Mouse (Mus musculus): ENCODE data around the gene Adamts20. TPM values are rescaled to one million over a fixed set of nuclear protein-coding genes. Genes with fewer than 3 reads are reported as not detected.
"Not testable (repeated sequence)": the region's sequence is repeated elsewhere in the genome, so short reads cannot be mapped to it uniquely, and the experiment has no call there.

Gene Adamts20
- polyA plus RNA-seq (2016; fragmentation: Nextera tagmentation; extraction: Ambion mirVana): 2.9 and 3.1 TPM in 2 replicates

DNA sequence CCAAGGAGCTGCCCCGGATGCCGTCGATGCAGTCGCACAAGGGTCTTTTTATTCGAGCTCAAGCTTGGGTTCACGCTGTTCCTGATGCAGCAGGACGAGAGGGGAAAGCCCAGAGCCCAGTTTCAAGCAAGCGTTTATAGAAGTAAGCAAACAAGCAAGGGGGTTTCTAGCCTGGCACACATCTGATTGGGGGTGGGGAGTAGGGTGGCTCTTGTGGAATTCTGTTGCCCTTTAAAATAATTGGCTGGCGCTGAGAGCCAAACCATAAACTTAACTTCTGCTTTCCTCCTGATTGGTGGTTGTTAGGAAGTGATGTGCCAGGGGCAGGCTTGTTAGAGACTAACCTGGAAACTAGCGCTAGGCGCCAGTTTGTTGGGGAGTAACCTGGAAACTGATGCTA lies at the start of gene Adamts20:
Gene Adamts20 (minus strand): TSS at position 101 of the 400 bp plus-strand sequence.
- no peak for DNase-seq (ENCODE audit: low spot score)
- Histone ChIP-seq H3K27me3 (replicated peaks; ENCODE audit: low read depth, poor library complexity, severe bottlenecking) (no peaks in the 10 kb centered on the region), H3K36me3 (replicated peaks) (no peaks in the 10 kb centered on the region), H3K4me1 (peaks cover 12% of the 10 kb centered on the region), H3K4me3 (no peak within 1 kb of the TSS), H3K9me3 (no peaks in the 10 kb centered on the region), H3K27ac (replicated peaks) (no peak within 1 kb of the TSS)
- WGBS: 88% methylated on average over 11 of the region's 11 CpGs

DNA sequence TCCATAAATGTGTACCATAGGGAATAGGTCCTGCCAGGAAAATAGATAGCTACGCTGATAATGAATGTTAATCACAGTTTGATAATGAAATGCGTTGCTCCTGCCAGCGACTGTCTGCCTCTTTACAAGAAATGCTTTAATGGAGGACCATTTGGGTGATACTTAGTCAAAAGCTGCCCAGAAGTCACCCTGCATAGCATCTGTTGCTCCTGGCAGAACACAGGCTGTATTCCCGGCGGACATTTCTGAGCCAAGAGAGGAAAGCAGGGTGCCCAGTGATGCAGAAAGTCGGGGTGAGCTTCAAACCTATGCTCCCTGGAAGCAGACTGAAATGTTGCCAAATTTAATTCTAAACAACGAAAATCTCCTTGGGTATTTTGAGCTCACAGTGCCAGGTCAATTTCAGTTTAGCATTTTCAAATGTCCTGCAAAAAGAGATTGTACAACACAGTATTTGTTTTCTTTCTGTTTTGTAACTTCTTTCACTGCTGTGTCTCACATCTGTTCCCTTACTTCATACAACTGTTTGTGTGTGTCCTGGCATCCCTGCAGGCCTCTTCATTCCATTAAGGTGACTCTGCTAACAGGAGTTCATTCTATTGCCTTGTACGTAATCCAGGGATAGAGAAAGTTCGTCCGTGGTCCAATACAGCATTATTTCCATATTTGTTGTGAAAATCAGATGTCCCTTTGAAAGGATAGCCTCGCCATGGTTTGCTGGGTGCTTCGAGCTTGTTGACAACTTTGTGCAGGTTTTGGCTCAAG lies 38.4 kb upstream of the Adamts20 start:
- DNase-seq (ENCODE audit: low spot score): no peak
- H3K36me3 ChIP-seq (replicated peaks): no peaks in the 10 kb centered on the region
- WGBS: 86% methylated on average over 12 of the region's 12 CpGs
- no peaks in the 10 kb centered on the region for H3K4me1 ChIP-seq
- no peaks in the 10 kb centered on the region for H3K9me3 ChIP-seq
- no peaks in the 10 kb centered on the region for H3K27me3 ChIP-seq (replicated peaks; ENCODE audit: low read depth, poor library complexity, severe bottlenecking)
- H3K4me3 ChIP-seq: no peak overlapping the region
- H3K27ac ChIP-seq (replicated peaks): no peak overlapping the region

DNA sequence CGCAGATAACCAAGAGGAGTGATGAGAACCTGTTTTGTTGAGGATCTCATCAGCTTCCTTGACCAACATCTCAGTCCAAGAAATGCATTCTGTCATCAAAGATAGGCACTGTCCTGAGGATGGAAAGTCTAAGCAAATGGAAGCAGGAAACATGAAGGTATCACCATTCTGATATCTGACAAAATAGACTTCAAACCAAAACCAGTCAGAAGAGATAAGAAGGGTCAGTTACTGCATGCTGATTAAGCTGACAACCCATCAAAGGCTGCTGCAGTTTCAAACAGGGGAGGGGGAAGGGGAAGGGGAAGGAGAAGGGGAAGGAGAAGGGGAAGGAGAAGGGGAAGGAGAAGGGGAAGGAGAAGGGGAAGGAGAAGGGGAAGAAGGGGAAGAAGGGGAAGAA lies 34.0 kb upstream of the Adamts20 start:
- H3K36me3 ChIP-seq (replicated peaks): no peaks in the 10 kb centered on the region
- WGBS: 83% methylated on average over 1 of the region's 1 CpGs

DNA sequence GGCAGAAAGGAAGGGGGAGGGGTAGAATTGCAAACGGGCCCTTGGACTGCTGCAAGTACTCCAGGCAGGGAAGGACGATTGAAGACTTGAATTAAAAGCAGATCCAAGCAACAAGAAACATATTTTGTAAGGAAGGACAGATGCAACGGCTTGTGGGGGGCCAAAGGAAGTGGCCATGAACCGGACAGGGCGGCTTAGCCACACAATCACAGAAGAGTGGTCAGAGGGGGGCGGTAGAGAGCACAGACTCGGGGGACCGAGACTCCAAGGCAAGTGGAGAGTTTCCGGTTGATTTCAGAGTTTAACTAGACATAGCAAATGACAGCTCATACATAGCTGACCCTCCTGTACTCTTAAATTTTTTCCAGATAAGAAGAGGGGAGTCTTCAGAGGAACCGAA lies 30.7 kb upstream of the Adamts20 start:
- H3K27me3 ChIP-seq (replicated peaks; ENCODE audit: low read depth, poor library complexity, severe bottlenecking): no peaks in the 10 kb centered on the region
- H3K4me3 ChIP-seq: no peak overlapping the region
- no peak overlapping the region for H3K27ac ChIP-seq (replicated peaks)
- no peaks in the 10 kb centered on the region for H3K9me3 ChIP-seq
- no peaks in the 10 kb centered on the region for H3K4me1 ChIP-seq
- WGBS: 65% methylated on average over 10 of the region's 10 CpGs
- no peaks in the 10 kb centered on the region for H3K36me3 ChIP-seq (replicated peaks)
- peak; percentile 47 for DNase-seq (ENCODE audit: low spot score)

More for the DNA sequence above, 34.0 kb upstream of the Adamts20 start:
- Histone ChIP-seq H3K27me3 (replicated peaks; ENCODE audit: low read depth, poor library complexity, severe bottlenecking) (no peaks in the 10 kb centered on the region), H3K9me3 (no peaks in the 10 kb centered on the region), H3K4me3 (no peak overlapping the region), H3K4me1 (no peaks in the 10 kb centered on the region), H3K27ac (replicated peaks) (no peak overlapping the region)
- no peak for DNase-seq (ENCODE audit: low spot score)

DNA sequence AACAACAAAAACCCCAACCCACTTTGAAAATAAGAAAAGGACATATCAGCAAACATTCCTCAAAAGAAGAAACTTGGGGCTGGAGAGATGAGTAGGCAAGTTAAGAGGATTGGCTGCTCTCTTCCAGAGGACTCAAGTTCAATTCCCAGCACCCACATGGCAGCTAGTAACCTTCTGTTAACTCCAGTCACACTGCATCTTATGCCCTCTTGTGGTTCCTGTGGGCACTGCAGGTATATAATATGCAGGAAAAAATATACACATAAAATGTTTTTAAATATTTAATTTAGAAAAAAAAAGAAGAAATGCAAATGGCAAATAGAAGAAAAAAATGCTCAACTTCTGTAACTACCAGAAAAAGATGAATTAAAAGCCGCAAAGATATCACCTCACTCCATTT lies 29.2 kb upstream of the Adamts20 start:
- H3K36me3 ChIP-seq (replicated peaks): no peaks in the 10 kb centered on the region
- no peaks in the 10 kb centered on the region for H3K9me3 ChIP-seq
- no peak for DNase-seq (ENCODE audit: low spot score)
- WGBS: 97% methylated on average over 1 of the region's 1 CpGs
- no peak overlapping the region for H3K27ac ChIP-seq (replicated peaks)
- no peaks in the 10 kb centered on the region for H3K27me3 ChIP-seq (replicated peaks; ENCODE audit: low read depth, poor library complexity, severe bottlenecking)
- H3K4me3 ChIP-seq: no peak overlapping the region
- H3K4me1 ChIP-seq: no peaks in the 10 kb centered on the region

DNA sequence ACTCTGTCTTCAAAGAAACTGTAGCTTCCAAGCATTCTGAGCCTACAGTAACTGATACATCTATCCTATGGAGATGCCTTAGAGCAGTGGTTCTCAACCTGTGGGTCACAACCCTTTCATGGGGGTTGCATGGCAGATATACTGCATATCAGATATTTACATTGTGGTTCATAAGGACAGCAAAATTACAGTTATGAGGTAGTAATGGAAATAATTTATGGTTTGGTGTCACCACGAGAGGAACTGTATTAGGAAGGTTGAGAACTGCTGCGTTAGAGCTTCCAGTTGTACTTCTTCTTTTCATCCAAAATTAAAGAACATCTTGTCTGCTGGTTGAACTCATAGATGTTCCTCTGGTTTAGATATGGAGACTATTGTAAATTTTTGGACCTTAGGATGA lies 24.2 kb upstream of the Adamts20 start:
- no peak overlapping the region for H3K27ac ChIP-seq (replicated peaks)
- no peaks in the 10 kb centered on the region for H3K4me1 ChIP-seq
- WGBS: 92% methylated on average over 2 of the region's 2 CpGs
- no peaks in the 10 kb centered on the region for H3K27me3 ChIP-seq (replicated peaks; ENCODE audit: low read depth, poor library complexity, severe bottlenecking)
- no peaks in the 10 kb centered on the region for H3K36me3 ChIP-seq (replicated peaks)
- no peaks in the 10 kb centered on the region for H3K9me3 ChIP-seq
- no peak overlapping the region for H3K4me3 ChIP-seq
- DNase-seq (ENCODE audit: low spot score): no peak

DNA sequence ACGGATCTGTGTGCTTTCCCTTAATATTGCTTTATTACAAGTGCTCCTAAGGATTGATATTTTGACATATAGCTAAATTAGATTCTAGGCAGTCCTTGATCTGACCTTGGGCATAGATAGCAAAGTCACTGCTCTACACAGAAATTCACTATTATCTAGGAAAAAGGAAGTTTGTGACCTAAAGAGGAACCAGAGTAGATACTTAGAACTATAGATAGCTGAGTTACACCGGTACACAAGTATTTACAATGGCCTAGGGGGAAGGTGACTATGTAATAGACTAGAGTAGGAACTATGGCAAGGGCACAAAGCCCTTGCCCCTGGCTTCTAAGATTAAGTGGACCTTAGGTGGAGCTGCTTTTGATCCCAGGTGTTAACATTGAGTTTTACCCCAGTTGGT lies 22.8 kb upstream of the Adamts20 start:
- not testable (repeated sequence) for H3K36me3 ChIP-seq (replicated peaks); H3K9me3 ChIP-seq; H3K27ac ChIP-seq (replicated peaks); H3K4me3 ChIP-seq; H3K4me1 ChIP-seq; H3K27me3 ChIP-seq (replicated peaks; ENCODE audit: low read depth, poor library complexity, severe bottlenecking); DNase-seq (ENCODE audit: low spot score)
- 90% methylated on average over 2 of the region's 2 CpGs for WGBS

DNA sequence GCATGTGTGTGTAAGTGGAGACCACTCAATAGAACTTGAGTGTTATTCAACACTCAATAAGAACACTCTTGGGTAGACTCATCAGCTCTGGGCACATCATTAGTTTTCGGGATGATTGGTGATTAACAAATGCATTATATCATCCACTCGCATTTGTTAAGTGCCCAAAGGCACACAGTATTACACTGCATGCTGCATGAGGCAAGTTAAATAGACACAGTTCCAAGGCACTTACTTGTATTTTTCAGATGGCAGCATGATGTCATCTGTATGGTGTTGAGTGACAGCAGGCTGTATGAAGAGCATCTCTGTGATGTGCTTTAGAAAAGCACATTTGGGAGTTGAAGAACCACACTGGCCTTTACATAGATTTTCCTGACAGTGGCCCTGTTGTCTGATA lies 17.3 kb upstream of the Adamts20 start:
- no peaks in the 10 kb centered on the region for H3K27me3 ChIP-seq (replicated peaks; ENCODE audit: low read depth, poor library complexity, severe bottlenecking)

DNA sequence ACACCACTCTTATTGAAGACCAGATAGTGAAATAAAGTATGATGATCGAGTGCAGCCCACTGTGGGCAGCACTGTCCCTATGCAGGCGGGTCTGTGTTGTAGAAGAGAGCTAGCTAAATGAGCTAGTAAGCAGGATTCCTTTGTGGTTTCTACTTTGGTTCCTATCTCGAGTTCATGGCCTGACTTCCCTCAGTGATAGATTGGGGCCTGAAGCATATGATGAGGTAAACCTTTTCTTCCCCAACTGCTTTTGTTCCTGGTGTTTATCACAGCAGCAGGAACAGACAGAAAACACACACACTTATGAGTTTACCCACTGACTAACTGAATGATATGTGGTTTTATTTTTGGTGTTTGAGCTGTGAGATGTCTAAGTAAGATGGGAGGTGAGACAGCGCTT lies 15.6 kb upstream of the Adamts20 start:
- no peak for DNase-seq (ENCODE audit: low spot score)
- Histone ChIP-seq H3K9me3 (0 out of 2 replicates have a peak, but pooled peaks cover 3% of the 10 kb centered on the region), H3K27me3 (replicated peaks; ENCODE audit: low read depth, poor library complexity, severe bottlenecking) (no peaks in the 10 kb centered on the region), H3K36me3 (replicated peaks) (no peaks in the 10 kb centered on the region), H3K27ac (replicated peaks) (no peak overlapping the region), H3K4me1 (peaks cover 29% of the 10 kb centered on the region), H3K4me3 (no peak overlapping the region)
- 92% methylated on average over 4 of the region's 4 CpGs for WGBS

More for the DNA sequence above, 17.3 kb upstream of the Adamts20 start:
- 0 out of 2 replicates have a peak, but pooled peaks cover 3% of the 10 kb centered on the region for H3K9me3 ChIP-seq
- H3K27ac ChIP-seq (replicated peaks): no peak overlapping the region
- WGBS: 87% methylated on average over 2 of the region's 2 CpGs
- no peaks in the 10 kb centered on the region for H3K36me3 ChIP-seq (replicated peaks)
- H3K4me3 ChIP-seq: no peak overlapping the region
- peaks cover 23% of the 10 kb centered on the region for H3K4me1 ChIP-seq
- no peak for DNase-seq (ENCODE audit: low spot score)

DNA sequence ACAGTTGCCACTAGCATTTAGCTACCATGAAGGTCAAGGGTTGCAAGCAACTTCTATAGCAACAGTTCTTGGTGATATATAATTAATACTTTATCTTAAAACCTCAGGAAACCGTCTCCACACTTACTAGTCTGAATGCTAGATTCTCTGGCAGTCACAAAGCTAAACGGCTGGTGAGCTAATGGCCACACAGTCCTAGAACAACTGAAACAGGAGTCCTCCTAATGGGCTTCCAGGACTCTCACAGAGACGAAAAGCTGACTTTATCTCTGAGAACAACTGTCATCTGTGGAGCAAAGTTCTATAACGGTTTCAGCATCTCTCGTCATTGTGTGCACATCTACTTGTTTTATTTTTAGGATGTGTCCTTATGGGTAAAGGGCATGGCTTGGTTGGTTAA lies 15.0 kb upstream of the Adamts20 start:
- no peaks in the 10 kb centered on the region for H3K36me3 ChIP-seq (replicated peaks)
- H3K27ac ChIP-seq (replicated peaks): no peak overlapping the region
- H3K4me3 ChIP-seq: no peak overlapping the region
- H3K9me3 ChIP-seq: 0 out of 2 replicates have a peak, but pooled peaks cover 3% of the 10 kb centered on the region
- WGBS: 87% methylated on average over 5 of the region's 5 CpGs
- no peak for DNase-seq (ENCODE audit: low spot score)
- H3K27me3 ChIP-seq (replicated peaks; ENCODE audit: low read depth, poor library complexity, severe bottlenecking): no peaks in the 10 kb centered on the region
- peaks cover 29% of the 10 kb centered on the region for H3K4me1 ChIP-seq

DNA sequence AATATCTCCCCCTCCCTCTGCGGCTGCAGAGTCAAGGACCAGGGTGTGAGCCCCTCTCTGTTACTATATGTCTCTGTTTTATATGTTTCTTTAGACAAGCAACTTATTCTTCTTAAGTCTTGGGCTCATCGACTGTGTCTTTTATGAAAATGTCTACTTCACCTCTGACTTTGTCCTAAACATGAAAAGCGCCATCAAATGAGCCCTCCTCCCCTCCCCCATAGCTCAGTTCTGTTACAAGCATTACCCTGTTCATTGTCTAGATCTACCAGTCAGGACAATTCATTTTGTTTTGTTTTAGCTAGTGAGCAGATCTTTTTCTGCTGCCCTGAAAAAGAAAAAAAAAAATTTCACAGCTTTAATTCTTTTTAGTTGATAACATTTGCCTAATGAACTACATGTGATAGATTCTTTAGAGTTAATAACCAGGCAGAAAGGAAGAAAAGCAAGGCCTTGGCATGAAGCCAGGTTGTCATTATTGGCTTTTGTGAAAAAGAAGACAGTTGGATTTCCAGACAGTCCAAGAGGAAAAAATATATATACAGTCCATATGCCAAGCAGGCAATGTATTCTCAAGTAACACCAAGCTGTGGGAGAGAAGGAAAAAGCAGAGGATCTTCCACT lies 14.4 kb upstream of the Adamts20 start:
- no peaks in the 10 kb centered on the region for H3K36me3 ChIP-seq (replicated peaks)
- H3K9me3 ChIP-seq: 0 out of 2 replicates have a peak, but pooled peaks cover 3% of the 10 kb centered on the region
- H3K4me1 ChIP-seq: peaks cover 29% of the 10 kb centered on the region
- H3K27ac ChIP-seq (replicated peaks): no peak overlapping the region
- H3K27me3 ChIP-seq (replicated peaks; ENCODE audit: low read depth, poor library complexity, severe bottlenecking): no peaks in the 10 kb centered on the region
- no peak for DNase-seq (ENCODE audit: low spot score)
- WGBS: 66% methylated on average over 3 of the region's 3 CpGs
- no peak overlapping the region for H3K4me3 ChIP-seq

DNA sequence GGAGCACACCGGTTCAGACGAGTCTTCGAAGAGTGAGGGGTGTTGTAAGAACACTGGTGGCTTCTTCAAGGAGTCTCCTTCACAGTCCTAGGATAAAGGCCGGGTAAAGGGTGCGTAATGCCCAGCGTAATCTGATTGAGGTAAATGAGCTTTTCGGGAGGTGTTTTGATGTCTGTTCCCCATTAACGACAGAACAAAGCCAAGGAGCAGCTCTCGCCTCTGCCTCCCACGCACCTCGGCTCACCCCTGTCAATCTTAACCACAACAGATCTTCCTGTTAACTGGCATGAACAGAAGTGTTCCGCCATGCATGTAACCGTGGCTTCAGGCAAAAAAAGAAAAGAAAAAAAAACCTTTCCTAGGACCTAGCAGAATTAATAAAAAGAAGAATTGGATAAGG lies 13.5 kb upstream of the Adamts20 start:
- Histone ChIP-seq H3K27ac (replicated peaks) (peak overlapping the region; percentile 73), H3K36me3 (replicated peaks) (no peaks in the 10 kb centered on the region), H3K4me3 (0 out of 2 replicates have a peak overlapping the region, but pooled peaks have one; percentile 18), H3K4me1 (peaks cover 29% of the 10 kb centered on the region), H3K9me3 (0 out of 2 replicates have a peak, but pooled peaks cover 3% of the 10 kb centered on the region), H3K27me3 (replicated peaks; ENCODE audit: low read depth, poor library complexity, severe bottlenecking) (no peaks in the 10 kb centered on the region)
- DNase-seq (ENCODE audit: low spot score): peak; percentile 44
- 22% methylated on average over 13 of the region's 13 CpGs for WGBS

DNA sequence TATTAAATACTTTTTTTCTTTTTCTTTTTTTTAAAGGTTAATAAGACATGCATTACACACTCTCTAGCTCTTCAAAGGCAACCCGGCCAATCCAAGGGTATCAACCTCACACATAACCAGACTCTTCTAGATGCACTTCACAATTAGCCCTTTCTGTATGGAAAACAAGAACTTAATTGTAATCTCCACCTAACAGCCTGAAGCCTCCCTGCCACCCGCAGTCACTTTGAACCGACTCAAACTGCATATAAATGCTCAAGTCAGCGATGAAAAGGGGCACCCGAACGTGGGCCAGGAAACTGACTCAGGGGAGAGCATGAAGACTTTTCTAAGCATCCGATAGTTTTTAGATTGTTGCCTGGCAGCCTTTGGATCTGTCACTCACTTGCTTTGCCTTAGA lies 12.1 kb upstream of the Adamts20 start:
- no peaks in the 10 kb centered on the region for H3K36me3 ChIP-seq (replicated peaks)
- H3K27me3 ChIP-seq (replicated peaks; ENCODE audit: low read depth, poor library complexity, severe bottlenecking): no peaks in the 10 kb centered on the region
- peaks cover 29% of the 10 kb centered on the region for H3K4me1 ChIP-seq
- H3K4me3 ChIP-seq: no peak overlapping the region
- H3K27ac ChIP-seq (replicated peaks): no peak overlapping the region
- WGBS: 28% methylated on average over 7 of the region's 7 CpGs
- peak; percentile 19 for DNase-seq (ENCODE audit: low spot score)
- 0 out of 2 replicates have a peak, but pooled peaks cover 3% of the 10 kb centered on the region for H3K9me3 ChIP-seq

All from embryonic facial prominence, embryonic 10.5 days (tissue).